Mouse (Mus musculus) ovary, adult 18-20 months (tissue): ENCODE measurements around the gene Fbxl8.
"Not testable (repeated sequence)": the region's sequence is repeated elsewhere in the genome, so short reads cannot be mapped to it uniquely, and the experiment has no call there.

ENCODE experiments used
- DNase-seq: peaks from one replicate; pipeline ENCODE4 v3.0.0; 2022; ENCODE audit warnings: low spot score, mixed read lengths

Gene Fbxl8

DNA sequence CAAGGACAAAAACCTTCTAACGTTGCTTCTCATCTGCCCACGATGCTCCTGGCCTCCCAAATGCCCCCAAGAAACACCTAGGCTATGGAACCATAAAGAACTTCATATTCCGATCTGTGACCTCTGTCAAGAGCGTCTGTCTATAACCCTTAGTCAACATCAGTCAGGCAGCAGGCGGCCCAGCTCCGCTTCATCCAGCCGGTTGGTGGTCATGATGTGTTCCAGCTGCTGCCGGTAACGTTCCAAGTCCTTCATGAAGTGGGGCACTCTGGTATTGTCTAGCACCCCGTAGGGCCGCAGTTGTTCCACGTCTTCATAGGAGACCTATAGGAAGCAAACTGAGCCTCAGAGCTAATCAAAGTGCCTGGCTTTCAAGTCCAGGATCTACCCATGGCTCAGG lies 17.4 kb downstream of the Fbxl8 start:
- no peak for DNase-seq

GRCm38 (mm10) chr8:105282239-105282638 lies 17.8 kb downstream of the Fbxl8 start:
- no peak for DNase-seq

GRCm38 (mm10) chr8:105283074-105283473 lies 18.6 kb downstream of the Fbxl8 start:
- DNase-seq: no peak

- no peak for DNase-seq
Observed at GRCm38 (mm10) chr8:105285514-105285913, 21.1 kb downstream of the Fbxl8 start.

DNA sequence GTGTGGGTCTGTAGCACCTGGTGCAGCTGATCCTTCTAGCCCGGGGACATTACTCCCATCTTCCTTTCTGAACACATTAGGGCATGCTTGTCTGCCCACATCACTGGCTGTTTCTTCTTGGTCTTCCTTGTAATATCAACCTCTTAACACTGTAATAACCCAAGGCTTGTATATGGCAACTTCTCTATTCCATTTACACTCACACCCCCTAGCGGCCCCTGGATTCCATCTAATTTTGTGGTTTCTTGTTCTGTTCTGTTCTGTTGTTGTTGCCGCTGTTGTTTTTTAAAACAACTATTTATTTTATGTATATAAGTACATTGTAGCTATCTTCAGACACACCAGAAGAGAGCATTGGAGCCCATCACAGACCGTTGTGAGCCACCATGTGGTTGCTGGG lies 22.5 kb downstream of the Fbxl8 start:
- DNase-seq: no peak

DNA sequence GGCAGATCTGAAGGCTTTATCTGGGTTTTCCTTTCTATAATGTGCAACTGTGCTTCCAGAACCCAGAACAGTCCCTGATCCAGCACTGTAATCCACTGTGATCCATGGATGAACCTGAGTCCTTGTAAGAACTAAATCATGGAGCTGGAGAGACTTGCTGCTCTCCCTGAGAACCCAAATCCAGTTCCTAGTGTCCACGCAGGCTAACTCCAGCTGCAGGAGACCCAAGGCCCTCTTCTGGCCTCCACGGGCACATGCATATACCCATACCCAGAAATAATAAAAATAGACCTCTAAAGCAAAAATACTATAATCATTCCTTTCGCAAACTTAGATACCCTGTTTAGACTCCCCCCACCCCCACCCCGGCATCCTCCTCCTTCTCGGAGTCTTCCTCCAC lies 23.8 kb downstream of the Fbxl8 start:
- DNase-seq: no peak

DNA sequence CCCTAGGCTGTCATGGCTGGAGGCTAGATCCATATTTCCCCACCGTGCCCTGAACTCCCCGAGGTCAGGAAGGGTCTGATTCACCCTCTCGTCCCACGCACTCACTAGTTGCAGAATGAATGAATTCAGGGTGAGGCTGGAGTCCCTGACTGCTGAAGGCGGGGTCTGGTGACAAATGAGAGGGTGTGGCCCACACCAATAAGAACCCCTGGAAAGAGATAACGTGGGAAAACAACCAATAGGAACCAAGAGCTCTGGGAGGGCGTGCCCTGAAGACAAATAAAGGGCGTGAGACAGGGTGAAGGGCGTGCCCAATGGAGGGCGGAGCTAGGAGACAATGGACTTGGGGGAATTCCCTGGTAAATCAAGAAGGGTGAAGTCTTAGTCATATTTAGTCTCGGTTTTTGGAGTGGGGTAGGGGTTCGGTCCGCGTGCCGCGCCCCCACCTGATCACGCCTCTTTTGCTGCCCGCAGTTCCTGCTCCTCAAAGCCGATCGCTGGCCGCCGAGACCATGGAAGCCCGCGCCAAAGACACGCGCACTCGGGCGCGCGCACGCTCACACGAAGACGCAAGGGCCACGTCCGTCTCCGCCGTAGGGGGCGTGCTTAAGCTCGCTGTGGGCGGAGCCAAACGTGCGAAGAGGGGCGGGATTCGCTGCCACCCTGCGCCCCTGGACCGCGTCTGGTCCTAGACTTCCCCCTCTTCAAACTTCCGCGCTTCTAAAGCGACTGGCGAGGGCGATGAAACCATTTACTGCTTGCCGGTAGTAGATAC lies 24.7 kb downstream of the Fbxl8 start:
- DNase-seq: peak; percentile 80

DNA sequence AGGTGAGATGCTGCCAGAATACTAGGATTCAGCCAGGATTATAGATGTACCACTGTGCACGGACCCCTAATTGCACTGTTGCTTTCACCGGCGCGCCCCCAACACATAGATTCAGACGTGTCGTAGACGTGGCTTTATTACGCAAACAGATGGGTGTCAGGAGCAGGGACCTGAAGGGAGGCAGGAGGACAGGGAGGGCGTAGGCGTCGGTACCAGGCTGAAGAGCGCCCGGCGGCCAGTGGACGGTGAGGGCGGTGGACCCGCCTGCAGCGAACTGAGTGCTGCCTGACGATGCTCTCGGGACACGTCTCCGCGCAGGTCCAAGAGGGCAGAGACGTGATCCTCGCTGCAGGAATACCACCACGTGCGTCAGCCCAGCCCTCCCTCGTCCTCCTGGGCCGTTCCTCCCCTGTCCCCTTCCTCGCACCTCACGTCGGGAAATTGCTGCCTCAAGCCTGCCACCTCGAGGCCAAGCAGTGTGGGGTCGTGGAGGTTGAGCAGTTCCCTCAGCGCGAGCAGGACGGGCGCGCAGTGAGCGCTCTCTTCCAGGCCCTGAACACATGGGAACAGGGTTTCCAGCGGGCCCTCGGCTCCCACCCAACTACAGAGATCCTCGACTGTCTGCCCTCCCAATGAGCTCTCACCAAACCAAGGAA lies 25.5 kb downstream of the Fbxl8 start, which contains the start of gene 4931428F04Rik:
Gene 4931428F04Rik, minus strand, starts transcription at position 60 of the 656 bp plus-strand sequence.
- no peak for DNase-seq

DNA sequence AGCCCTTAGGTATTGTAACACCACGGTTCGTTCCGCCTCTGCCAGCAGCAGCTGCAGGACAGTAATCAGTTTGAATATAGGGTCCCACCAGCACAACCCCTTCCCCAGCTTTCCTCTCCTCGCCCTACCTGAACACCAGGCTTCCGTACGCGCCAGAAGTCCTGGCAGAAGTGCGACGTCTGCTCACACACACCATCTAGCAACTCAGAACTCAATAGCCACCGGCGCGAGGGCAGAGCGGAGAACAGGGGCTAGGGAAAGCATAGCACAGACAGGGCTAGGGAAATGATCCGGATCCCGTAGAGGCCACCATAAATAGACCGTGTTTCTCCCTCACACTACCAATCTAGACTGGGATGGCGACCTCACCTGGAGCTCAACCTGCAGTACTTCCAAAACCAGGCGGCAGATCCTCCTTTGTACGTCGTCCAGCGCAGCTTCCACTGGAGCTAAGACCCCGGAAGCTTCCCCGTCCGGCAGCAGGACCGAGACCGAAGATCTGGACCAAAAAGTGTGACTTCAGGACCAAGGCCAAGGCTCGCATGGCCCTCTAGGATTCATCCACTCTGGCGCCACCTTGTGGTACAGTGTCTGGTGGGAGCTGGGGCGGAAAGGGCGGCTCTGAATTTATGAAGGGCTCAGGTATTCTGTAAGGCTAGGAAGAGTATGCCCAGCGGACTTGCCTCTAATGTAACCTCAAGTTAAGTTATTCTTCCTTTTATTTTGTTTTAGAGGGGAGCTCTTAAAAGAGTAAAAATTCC lies 26.3 kb downstream of the Fbxl8 start:
- peak; percentile 65 for DNase-seq

DNA sequence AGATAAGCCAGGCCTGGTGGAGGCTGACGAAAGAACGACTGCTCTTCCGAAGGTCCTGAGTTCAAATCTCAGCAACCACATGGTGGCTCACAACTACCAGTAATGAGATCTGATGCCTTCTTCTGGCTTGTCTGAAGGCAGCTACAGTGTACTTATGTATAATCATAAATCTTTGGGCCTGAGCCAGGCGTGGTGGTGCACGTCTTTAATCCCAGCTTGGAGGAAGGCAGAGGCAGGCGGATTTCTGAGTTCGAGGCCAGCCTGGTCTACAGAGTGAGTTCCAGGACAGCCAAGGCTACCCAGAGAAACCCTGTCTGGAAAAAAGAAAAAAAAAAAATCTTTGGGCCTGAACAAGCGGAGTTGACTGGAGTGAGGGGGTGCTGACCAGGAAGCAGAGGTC lies 26.9 kb downstream of the Fbxl8 start:
- DNase-seq: not testable (repeated sequence)

DNA sequence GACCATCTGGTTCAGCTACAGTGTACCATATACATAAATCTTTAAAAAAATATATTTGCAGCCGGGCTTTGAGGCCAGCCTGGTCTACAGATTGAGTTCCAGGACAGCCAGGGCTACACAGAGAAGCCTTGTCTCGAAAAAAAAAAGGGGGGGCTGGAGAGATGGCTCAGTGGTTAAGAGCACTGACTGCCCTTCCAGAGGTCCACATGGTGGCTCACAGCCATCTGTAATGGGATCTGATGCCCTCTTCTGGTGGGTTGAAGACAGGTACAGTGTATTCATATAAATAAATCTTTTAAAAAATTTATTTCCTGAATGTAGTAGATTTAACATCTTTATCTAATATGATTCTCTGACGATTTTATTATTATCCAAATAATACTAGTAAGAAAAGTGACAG lies 27.4 kb downstream of the Fbxl8 start:
- DNase-seq: not testable (repeated sequence)

- DNase-seq: no peak
Observed at GRCm38 (mm10) chr8:105292471-105292870, 28.0 kb downstream of the Fbxl8 start.

DNA sequence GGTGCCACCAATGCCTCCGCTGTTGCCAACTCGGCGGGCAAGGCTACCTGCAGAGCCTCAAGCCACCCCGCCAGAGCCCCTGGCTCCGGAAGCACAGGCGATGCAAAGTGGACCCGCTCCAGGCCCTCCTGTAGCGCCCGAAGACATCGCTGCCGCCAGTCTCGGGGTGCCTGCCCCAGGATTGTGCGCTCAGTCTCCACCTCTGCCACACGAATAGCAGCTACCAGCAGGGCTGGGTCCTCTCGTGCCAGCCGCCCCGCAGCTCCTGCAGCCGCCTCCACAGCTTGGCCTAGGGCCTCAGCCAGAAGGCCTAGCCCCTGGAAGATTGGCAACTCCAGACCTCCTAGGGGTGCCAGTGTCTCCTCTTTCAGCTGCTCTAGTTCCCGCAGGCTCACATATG lies 29.0 kb downstream of the Fbxl8 start:
- DNase-seq: no peak

GRCm38 (mm10) chr8:105294776-105295175 lies 30.3 kb downstream of the Fbxl8 start:
- DNase-seq: no peak

GRCm38 (mm10) chr8:105295256-105295655 lies 30.8 kb downstream of the Fbxl8 start:
- DNase-seq: no peak

DNA sequence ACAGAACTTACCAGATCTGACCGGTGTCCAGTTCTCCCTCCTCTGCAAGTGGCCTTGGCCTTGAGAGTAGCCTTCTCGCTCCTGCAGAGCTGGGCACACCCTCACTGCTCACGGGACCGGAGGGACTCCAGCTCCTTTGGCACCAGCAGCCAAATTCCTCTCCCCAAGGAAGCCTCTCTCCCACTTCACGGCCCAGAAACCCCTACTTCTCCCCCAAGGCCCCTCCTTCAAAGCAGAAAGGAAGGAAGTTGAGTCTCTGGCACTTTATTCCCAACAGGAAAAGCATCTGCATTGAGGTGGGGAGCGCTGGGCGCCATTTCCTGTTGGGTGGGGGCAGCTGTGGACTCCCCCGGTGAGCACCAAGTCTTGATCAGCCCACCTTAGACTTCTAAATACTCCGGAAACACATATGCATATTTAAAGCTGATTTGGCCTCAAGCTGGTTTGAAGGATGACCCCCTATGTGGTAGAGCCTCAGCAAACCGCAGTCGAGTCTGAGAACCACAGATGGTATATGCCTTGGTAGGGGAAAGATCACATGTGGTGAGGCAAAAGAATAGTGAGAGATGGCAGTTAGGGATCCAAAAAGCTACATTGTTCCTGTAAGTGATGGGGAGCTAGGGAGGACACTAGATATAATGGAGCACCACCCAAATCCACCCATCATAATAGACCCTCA lies 31.6 kb downstream of the Fbxl8 start, which contains the start of gene Exoc3l:
Gene Exoc3l, minus strand, starts transcription at position 207 of the 679 bp plus-strand sequence.
- DNase-seq: peak; percentile 77

DNA sequence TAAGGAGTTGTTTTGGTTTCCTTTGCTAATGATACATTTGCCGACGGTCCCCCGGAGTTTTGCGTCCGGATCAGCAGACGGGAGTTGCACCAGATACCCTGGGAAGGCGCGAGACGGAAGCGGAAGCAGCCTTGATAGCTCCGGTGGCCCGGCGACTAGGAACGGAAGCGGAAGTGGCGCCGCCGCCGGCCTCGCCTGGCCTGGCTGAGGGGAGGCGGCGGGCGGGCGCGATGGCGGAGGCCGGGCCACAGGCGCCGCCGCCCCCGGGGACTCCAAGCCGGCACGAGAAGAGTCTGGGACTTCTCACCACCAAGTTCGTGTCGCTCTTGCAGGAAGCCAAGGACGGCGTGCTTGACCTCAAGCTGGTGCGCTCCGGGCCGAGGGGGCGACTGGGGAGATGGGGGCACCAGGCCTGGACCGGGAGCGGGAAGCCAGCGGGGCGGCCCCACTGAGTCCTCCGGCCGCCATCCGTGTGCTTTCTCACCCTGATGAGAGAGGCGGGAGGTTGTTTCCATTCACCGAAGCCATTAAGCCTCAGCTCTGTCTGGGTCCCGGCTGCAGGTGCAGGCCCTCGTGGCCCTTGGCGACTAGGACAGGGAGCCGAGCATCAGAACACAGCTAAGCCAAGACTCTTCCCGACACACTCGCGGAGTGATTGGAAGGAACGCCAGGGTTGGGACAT lies 33.2 kb downstream of the Fbxl8 start, which contains the start of gene E2f4:
Gene E2f4, plus strand, starts transcription at position 153 of the 682 bp plus-strand sequence.
- peak; percentile 86 for DNase-seq

DNA sequence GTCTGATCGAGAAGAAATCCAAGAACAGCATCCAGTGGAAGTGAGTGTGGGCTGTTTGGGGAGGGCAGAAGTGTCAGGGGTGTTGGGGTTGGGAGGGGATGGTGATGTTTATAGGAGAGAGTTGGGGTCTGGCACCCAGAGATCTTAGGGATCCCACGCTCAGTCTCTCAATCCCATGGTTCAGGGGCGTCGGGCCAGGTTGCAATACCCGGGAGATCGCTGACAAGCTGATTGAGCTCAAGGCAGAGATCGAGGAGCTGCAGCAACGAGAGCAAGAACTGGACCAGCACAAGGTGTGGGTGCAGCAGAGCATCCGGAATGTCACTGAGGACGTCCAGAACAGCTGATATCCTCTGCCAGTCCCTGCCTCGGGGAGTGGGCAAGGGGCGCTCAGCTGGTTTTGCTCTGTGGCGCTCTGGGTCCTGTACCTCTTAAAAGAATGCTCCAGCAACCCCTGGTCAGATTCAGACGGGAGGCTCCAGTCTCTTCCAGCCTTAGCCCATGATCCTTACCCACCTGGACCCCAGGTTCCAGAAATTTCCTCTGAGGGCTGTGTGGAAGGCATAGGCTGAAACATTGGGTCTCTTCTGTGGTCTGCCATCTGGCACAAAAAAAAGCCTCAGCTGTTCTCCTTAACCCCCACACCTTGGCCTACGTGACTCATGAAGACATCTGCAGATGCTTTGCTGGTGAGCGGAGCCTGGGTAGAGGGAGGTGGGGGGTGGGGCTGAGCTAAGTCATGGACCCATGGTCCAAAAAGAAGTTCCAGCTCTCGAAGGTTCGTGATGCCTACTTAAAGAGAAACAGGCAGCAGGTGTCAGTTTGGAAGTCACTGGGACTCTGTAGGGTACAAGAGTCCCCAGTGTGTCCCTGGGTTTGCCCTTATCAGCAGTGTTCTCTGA lies 34.2 kb downstream of the Fbxl8 start:
- no peak for DNase-seq

- no peak for DNase-seq
Observed at GRCm38 (mm10) chr8:105299962-105300361, 35.5 kb downstream of the Fbxl8 start.

- no peak for DNase-seq
Observed at GRCm38 (mm10) chr8:105303396-105303795, 38.9 kb downstream of the Fbxl8 start.
